ENCODE assay signal across 9 mouse cellular contexts in genomic region chr2:102550910-102551582, GRCm38 (mm10). TPM values are rescaled to one million over a fixed set of nuclear protein-coding genes. Genes with fewer than 3 reads are reported as not detected.
DNase-seq lines count a peak whose midpoint lies in the region; ATAC-seq and TF ChIP-seq lines count a peak whose summit lies in the region.
"Had no signal": no experiment of that assay in that cellular context is flagged by ENCODE, and none has a peak within 500 bp of the region (broad histone marks: within the 10 kb centered on the region; RNA-seq: fewer than 3 reads in every experiment).

No protein-coding gene starts in this region.

- no peak for TF ChIP-seq EP300 in stomach, postnatal 0 days (optimal IDR thresholded peaks at IDR 0.05)

- WGBS in heart, embryonic 11.5 days (ENCODE audit: insufficient replicate concordance) = 24% methylated on average over 6 of the region's 6 CpGs
- 63% methylated on average over 6 of the region's 6 CpGs for WGBS in midbrain, embryonic 15.5 days
- 55% methylated on average over 6 of the region's 6 CpGs for WGBS in midbrain, embryonic 11.5 days
- WGBS in stomach, postnatal 0 days = 18% methylated on average over 6 of the region's 6 CpGs

- peak overlapping the region; percentile 64 for H3K4me2 ChIP-seq in heart, embryonic 11.5 days
- H3K4me2 ChIP-seq in midbrain, embryonic 15.5 days = peak overlapping the region; percentile 95; the same call in 1 of the 2 replicates
- no peak overlapping the region for H3K4me2 ChIP-seq in midbrain, embryonic 11.5 days
- peak overlapping the region; percentile 56 for H3K4me2 ChIP-seq in stomach, postnatal 0 days (replicated peaks; ENCODE audit: low read depth)

- H3K4me1 ChIP-seq in heart, embryonic 11.5 days (ENCODE audit: control insufficient read depth, insufficient read depth, low read length) = peaks cover 2% of the 10 kb centered on the region; the same call in 1 of the 2 replicates
- H3K4me1 ChIP-seq in midbrain, embryonic 15.5 days = peaks cover 12% of the 10 kb centered on the region; the same call in 1 of the 2 replicates
- H3K4me1 ChIP-seq in midbrain, embryonic 11.5 days (ENCODE audit: control insufficient read depth, insufficient read depth, low read length) = no peaks in the 10 kb centered on the region
- no peaks in the 10 kb centered on the region; the same call in none of the 2 replicates for H3K4me1 ChIP-seq in stomach, postnatal 0 days (replicated peaks; ENCODE audit: control insufficient read depth, insufficient read depth)

- H3K9ac ChIP-seq in heart, embryonic 11.5 days (ENCODE audit: low read depth, low read length) = no peak overlapping the region
- H3K9ac ChIP-seq in midbrain, embryonic 15.5 days = no peak overlapping the region
- H3K9ac ChIP-seq in midbrain, embryonic 11.5 days (ENCODE audit: low read length) = no peak overlapping the region
- peak overlapping the region; percentile 45; the same call in 1 of the 2 replicates for H3K9ac ChIP-seq in stomach, postnatal 0 days (ENCODE audit: low read length)

- H3K36me3 ChIP-seq in heart, embryonic 11.5 days (ENCODE audit: control insufficient read depth, insufficient read depth, low read length) = no peaks in the 10 kb centered on the region
- H3K36me3 ChIP-seq in midbrain, embryonic 15.5 days (replicated peaks) = no peaks in the 10 kb centered on the region
- no peaks in the 10 kb centered on the region for H3K36me3 ChIP-seq in midbrain, embryonic 11.5 days (ENCODE audit: control insufficient read depth, insufficient read depth, low read length)
- no peaks in the 10 kb centered on the region for H3K36me3 ChIP-seq in stomach, postnatal 0 days (ENCODE audit: control insufficient read depth, insufficient read depth, low read length)

- H3K27me3 ChIP-seq in heart, embryonic 11.5 days (ENCODE audit: control insufficient read depth, insufficient read depth, low read length) = peaks cover 25% of the 10 kb centered on the region
- H3K27me3 ChIP-seq in midbrain, embryonic 15.5 days (replicated peaks) = peaks cover 8% of the 10 kb centered on the region
- no peaks in the 10 kb centered on the region for H3K27me3 ChIP-seq in midbrain, embryonic 11.5 days (ENCODE audit: control insufficient read depth, insufficient read depth, low read length)
- H3K27me3 ChIP-seq in stomach, postnatal 0 days (ENCODE audit: control insufficient read depth, insufficient read depth, low read length) = no peaks in the 10 kb centered on the region

- no peaks in the 10 kb centered on the region for H3K9me3 ChIP-seq in heart, embryonic 11.5 days (replicated peaks; ENCODE audit: control insufficient read depth, low read length)
- H3K9me3 ChIP-seq in midbrain, embryonic 15.5 days = no peaks in the 10 kb centered on the region
- H3K9me3 ChIP-seq in midbrain, embryonic 11.5 days (ENCODE audit: control insufficient read depth, low read length) = no peaks in the 10 kb centered on the region
- no peaks in the 10 kb centered on the region for H3K9me3 ChIP-seq in stomach, postnatal 0 days (ENCODE audit: control insufficient read depth, low read length)

- DNase-seq in heart, adult 9 months (ENCODE audit: low spot score in 2 of 2) = no peak
- no peak for DNase-seq in midbrain, embryonic 11.5 days (ENCODE audit: low spot score, missing footprints)
- DNase-seq in kidney, postnatal 25 days = peak; percentile 9 to 36
- peak; percentile 32 for DNase-seq in stomach, postnatal 0 days (ENCODE audit: low spot score)
- no peak for DNase-seq in left cerebral cortex, adult 18-20 months (ENCODE audit: low spot score in 2 of 2)
- DNase-seq in frontal cortex, adult 2 months (ENCODE audit: extremely low spot score in 1 of 2, low spot score in 1 of 2) = no peak
- DNase-seq: adrenal gland, postnatal 14 days had no signal

- no peak for TF ChIP-seq CTCF in stomach, postnatal 0 days (IDR thresholded peaks at IDR 0.05; ENCODE audit: low read depth)

- no peak overlapping the region for H3K4me3 ChIP-seq in heart, embryonic 11.5 days (ENCODE audit: low read depth, low read length)
- 0 out of 2 replicates have a peak overlapping the region, but pooled peaks have one; percentile 8 for H3K4me3 ChIP-seq in midbrain, embryonic 15.5 days
- H3K4me3 ChIP-seq in midbrain, embryonic 11.5 days (ENCODE audit: low read depth, low read length) = no peak overlapping the region
- H3K4me3 ChIP-seq in stomach, postnatal 0 days (ENCODE audit: low read depth, low read length) = peak overlapping the region; percentile 31

- no peak overlapping the region for H3K27ac ChIP-seq in heart, embryonic 11.5 days (ENCODE audit: low read depth, low read length)
- no peak overlapping the region for H3K27ac ChIP-seq in midbrain, embryonic 15.5 days
- H3K27ac ChIP-seq in midbrain, embryonic 11.5 days (ENCODE audit: low read depth, low read length) = no peak overlapping the region
- H3K27ac ChIP-seq in stomach, postnatal 0 days (replicated peaks) = no peak overlapping the region; the same call in 1 of the 2 replicates

- no peak for ATAC-seq in heart, embryonic 11.5 days (replicated peaks; ENCODE audit: insufficient number of reproducible peaks, low FRiP score, low TSS enrichment)
- ATAC-seq in midbrain, embryonic 15.5 days (replicated peaks) = no peak
- ATAC-seq in midbrain, embryonic 11.5 days (ENCODE audit: low FRiP score) = no peak
- peak; percentile 45; the same call in 1 of the 2 replicates for ATAC-seq in stomach, postnatal 0 days (ENCODE audit: low FRiP score, low TSS enrichment)

RNA-seq across cellular contexts. Expression of gene Pamr1, which starts 1.2 kb away (rescaled TPM):
- polyA plus RNA-seq in heart, embryonic 11.5 days (2014; fragmentation: Nextera tagmentation; extraction: Ambion mirVana) = 0.56 and 1.4 TPM in 2 replicates
- polyA plus RNA-seq in midbrain, embryonic 15.5 days (2015; fragmentation: Nextera tagmentation; extraction: Ambion mirVana) = 6.6 and 7.2 TPM in 2 replicates
- polyA plus RNA-seq in midbrain, embryonic 11.5 days (2014; fragmentation: Nextera tagmentation; extraction: Ambion mirVana) = 1.8 and 1.9 TPM in 2 replicates
- polyA plus RNA-seq in stomach, postnatal 0 days (2015; fragmentation: Nextera tagmentation; extraction: Ambion mirVana) = 17.2 and 19.8 TPM in 2 replicates
- total RNA-seq in left cerebral cortex, adult 18-20 months (2021) = 10 to 100 TPM; 42.7 to 50.1 TPM
- 31.8 and 32.9 TPM in 2 replicates for polyA plus RNA-seq in frontal cortex, adult 2 months (2012; rRNA removed)

Comparison
In these comparisons a context has a peak if more than half of its experiments do, and no peak if none do; other contexts are left out.
1. H3K4me3 ChIP-seq: peak in midbrain, embryonic 15.5 days (single experiment) and stomach, postnatal 0 days (single experiment); none in heart, embryonic 11.5 days (single experiment) and midbrain, embryonic 11.5 days (single experiment).
2. DNase-seq: peak in kidney, postnatal 25 days (2 of 2) and stomach, postnatal 0 days (single experiment); none in heart, adult 9 months (0 of 2), midbrain, embryonic 11.5 days (single experiment), left cerebral cortex, adult 18-20 months (0 of 2) and frontal cortex, adult 2 months (0 of 2).